Mouse (Mus musculus): ENCODE measurements around the gene Myof. TPM values are rescaled to one million over a fixed set of nuclear protein-coding genes. Genes with fewer than 3 reads are reported as not detected.
A peak's percentile ranks its signal among the peaks of the same experiment; 100 is the strongest.

Myof gene
- polyA plus RNA-seq, 1 experiment from 2014 or later, result 4.0 TPM

GRCm38 (mm10) chr19:37877511-37878167 lies 165.7 kb downstream of the Myof start:
- DNase-seq (ENCODE audit: low spot score), result peak; percentile 31
- H3K4me3 ChIP-seq, result peak overlapping the region; percentile 42
- peak overlapping the region; percentile 19; the same call in 1 of the 2 replicates for H3K27ac ChIP-seq (replicated peaks)
- 6% methylated on average over 20 of the region's 20 CpGs for WGBS
- peaks cover 89% of the 10 kb centered on the region for H3K27me3 ChIP-seq (replicated peaks; ENCODE audit: low read depth, poor library complexity, severe bottlenecking)
- no peaks in the 10 kb centered on the region for H3K9me3 ChIP-seq
- H3K4me1 ChIP-seq, result peaks cover 38% of the 10 kb centered on the region
- no peaks in the 10 kb centered on the region for H3K36me3 ChIP-seq (replicated peaks)

- Histone ChIP-seq H3K4me1 (peaks cover 33% of the 10 kb centered on the region), H3K27me3 (replicated peaks; ENCODE audit: low read depth, poor library complexity, severe bottlenecking) (peaks cover 85% of the 10 kb centered on the region), H3K4me3 (no peak overlapping the region), H3K27ac (replicated peaks) (no peak overlapping the region), H3K9me3 (no peaks in the 10 kb centered on the region), H3K36me3 (replicated peaks) (no peaks in the 10 kb centered on the region)
- no peak for DNase-seq (ENCODE audit: low spot score)
- WGBS, result 57% methylated on average over 6 of the region's 6 CpGs
Observed at GRCm38 (mm10) chr19:37876605-37877245, 166.7 kb downstream of the Myof start.

- H3K9me3 ChIP-seq, result no peaks in the 10 kb centered on the region
- 93% methylated on average over 1 of the region's 1 CpGs for WGBS
- H3K4me3 ChIP-seq, result no peak overlapping the region
- peaks cover 52% of the 10 kb centered on the region for H3K27me3 ChIP-seq (replicated peaks; ENCODE audit: low read depth, poor library complexity, severe bottlenecking)
- no peak overlapping the region for H3K27ac ChIP-seq (replicated peaks)
- no peak for DNase-seq (ENCODE audit: low spot score)
- no peaks in the 10 kb centered on the region for H3K36me3 ChIP-seq (replicated peaks)
- peaks cover 13% of the 10 kb centered on the region for H3K4me1 ChIP-seq
Observed at GRCm38 (mm10) chr19:37873499-37873898, 169.9 kb downstream of the Myof start.

GRCm38 (mm10) chr19:37867592-37867991 lies 175.8 kb downstream of the Myof start:
- no peaks in the 10 kb centered on the region for H3K9me3 ChIP-seq
- no peaks in the 10 kb centered on the region for H3K4me1 ChIP-seq
- H3K4me3 ChIP-seq, result no peak overlapping the region
- DNase-seq (ENCODE audit: low spot score), result no peak
- H3K36me3 ChIP-seq (replicated peaks), result no peaks in the 10 kb centered on the region
- H3K27ac ChIP-seq (replicated peaks), result no peak overlapping the region
- 79% methylated on average over 3 of the region's 3 CpGs for WGBS
- no peaks in the 10 kb centered on the region for H3K27me3 ChIP-seq (replicated peaks; ENCODE audit: low read depth, poor library complexity, severe bottlenecking)

- no peak for DNase-seq (ENCODE audit: low spot score)
- no peak overlapping the region for H3K4me3 ChIP-seq
Observed at GRCm38 (mm10) chr19:37866994-37867393, 176.4 kb downstream of the Myof start.

GRCm38 (mm10) chr19:37861171-37861570 lies 182.2 kb downstream of the Myof start:
- H3K36me3 ChIP-seq (replicated peaks), result no peaks in the 10 kb centered on the region
- no peak overlapping the region for H3K27ac ChIP-seq (replicated peaks)
- H3K4me3 ChIP-seq, result no peak overlapping the region
- DNase-seq (ENCODE audit: low spot score), result no peak
- WGBS, result 85% methylated on average over 1 of the region's 1 CpGs
- H3K27me3 ChIP-seq (replicated peaks; ENCODE audit: low read depth, poor library complexity, severe bottlenecking), result no peaks in the 10 kb centered on the region
- no peaks in the 10 kb centered on the region for H3K4me1 ChIP-seq
- H3K9me3 ChIP-seq, result no peaks in the 10 kb centered on the region

More at GRCm38 (mm10) chr19:37866994-37867393, 176.4 kb downstream of the Myof start:
- Histone ChIP-seq H3K27me3 (replicated peaks; ENCODE audit: low read depth, poor library complexity, severe bottlenecking) (no peaks in the 10 kb centered on the region), H3K9me3 (no peaks in the 10 kb centered on the region), H3K36me3 (replicated peaks) (no peaks in the 10 kb centered on the region), H3K27ac (replicated peaks) (no peak overlapping the region), H3K4me1 (no peaks in the 10 kb centered on the region)
- 89% methylated on average over 6 of the region's 6 CpGs for WGBS

GRCm38 (mm10) chr19:37860267-37860666 lies 183.1 kb downstream of the Myof start:
- DNase-seq (ENCODE audit: low spot score), result no peak
- no peaks in the 10 kb centered on the region for H3K36me3 ChIP-seq (replicated peaks)

GRCm38 (mm10) chr19:37858406-37859081 lies 184.8 kb downstream of the Myof start:
- Histone ChIP-seq H3K36me3 (replicated peaks) (no peaks in the 10 kb centered on the region), H3K4me3 (no peak overlapping the region), H3K9me3 (no peaks in the 10 kb centered on the region), H3K4me1 (no peaks in the 10 kb centered on the region), H3K27me3 (replicated peaks; ENCODE audit: low read depth, poor library complexity, severe bottlenecking) (no peaks in the 10 kb centered on the region; the same call in 1 of the 2 replicates), H3K27ac (replicated peaks) (no peak overlapping the region)
- WGBS, result 59% methylated on average over 7 of the region's 7 CpGs
- DNase-seq (ENCODE audit: low spot score), result no peak

More at GRCm38 (mm10) chr19:37860267-37860666, 183.1 kb downstream of the Myof start:
- H3K9me3 ChIP-seq, result no peaks in the 10 kb centered on the region
- H3K27me3 ChIP-seq (replicated peaks; ENCODE audit: low read depth, poor library complexity, severe bottlenecking), result no peaks in the 10 kb centered on the region; the same call in 1 of the 2 replicates
- no peaks in the 10 kb centered on the region for H3K4me1 ChIP-seq
- 96% methylated on average over 1 of the region's 1 CpGs for WGBS
- H3K27ac ChIP-seq (replicated peaks), result no peak overlapping the region
- no peak overlapping the region for H3K4me3 ChIP-seq

- peak overlapping the region; percentile 59; the same call in 1 of the 2 replicates for H3K27ac ChIP-seq (replicated peaks)
- no peaks in the 10 kb centered on the region; the same call in 1 of the 2 replicates for H3K27me3 ChIP-seq (replicated peaks; ENCODE audit: low read depth, poor library complexity, severe bottlenecking)
- no peaks in the 10 kb centered on the region for H3K36me3 ChIP-seq (replicated peaks)
- no peaks in the 10 kb centered on the region for H3K9me3 ChIP-seq
- DNase-seq (ENCODE audit: low spot score), result no peak
- H3K4me1 ChIP-seq, result peaks cover 7% of the 10 kb centered on the region
- 74% methylated on average over 1 of the region's 1 CpGs for WGBS
- no peak overlapping the region for H3K4me3 ChIP-seq
Observed at GRCm38 (mm10) chr19:37852056-37852455, 191.3 kb downstream of the Myof start.

GRCm38 (mm10) chr19:37851590-37852038 lies 191.8 kb downstream of the Myof start:
- WGBS, result 58% methylated on average over 9 of the region's 9 CpGs
- Histone ChIP-seq H3K4me3 (no peak overlapping the region), H3K36me3 (replicated peaks) (no peaks in the 10 kb centered on the region), H3K4me1 (peaks cover 7% of the 10 kb centered on the region), H3K27me3 (replicated peaks; ENCODE audit: low read depth, poor library complexity, severe bottlenecking) (no peaks in the 10 kb centered on the region; the same call in 1 of the 2 replicates), H3K27ac (replicated peaks) (0 out of 2 replicates have a peak overlapping the region, but pooled peaks have one; percentile 59), H3K9me3 (no peaks in the 10 kb centered on the region)
- peak; percentile 15 for DNase-seq (ENCODE audit: low spot score)
